Comparison of ENCODE assay signal across 11 mouse cellular contexts in the genomic region with DNA sequence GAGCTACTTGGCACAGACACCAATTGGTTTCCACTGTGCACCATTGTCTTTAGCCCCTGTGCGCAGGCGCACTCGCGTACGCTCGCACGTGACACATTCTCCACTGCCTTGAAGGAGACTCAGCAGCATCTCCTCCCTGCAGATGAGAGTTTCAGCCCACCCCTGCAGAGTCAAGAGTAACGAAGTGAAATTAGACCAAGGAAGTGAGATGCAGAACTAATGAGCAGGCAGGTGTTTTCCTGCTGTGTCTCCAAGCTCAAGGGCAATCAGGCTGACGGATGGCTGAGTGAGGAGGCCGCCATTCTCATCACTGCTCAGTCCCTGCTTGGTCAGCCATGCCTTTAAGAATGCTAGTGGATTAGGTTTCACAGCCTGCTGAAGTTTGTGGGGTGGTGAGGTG. TPM values are rescaled to one million over a fixed set of nuclear protein-coding genes. Genes with fewer than 3 reads are reported as not detected.
DNase-seq lines count a peak whose midpoint lies in the region; ATAC-seq lines count a peak whose summit lies in the region.
"Had no signal": no experiment of that assay in that cellular context is flagged by ENCODE, and none has a peak within 500 bp of the region (broad histone marks: within the 10 kb centered on the region; RNA-seq: fewer than 3 reads in every experiment).

No protein-coding gene starts in this region.

- H3K27me3 ChIP-seq in forebrain, embryonic 11.5 days (ENCODE audit: control insufficient read depth, insufficient read depth, low read length) = no peaks in the 10 kb centered on the region
- no peaks in the 10 kb centered on the region for H3K27me3 ChIP-seq in kidney, embryonic 16.5 days (ENCODE audit: insufficient read depth, low read length)
- H3K27me3 ChIP-seq: limb, embryonic 15.5 days; midbrain, embryonic 12.5 days had no signal

- H3K4me1 ChIP-seq in forebrain, embryonic 11.5 days (replicated peaks; ENCODE audit: control insufficient read depth, insufficient read depth, low read length) = no peaks in the 10 kb centered on the region
- H3K4me1 ChIP-seq in kidney, embryonic 16.5 days (ENCODE audit: insufficient read depth, low read length) = peaks cover 5% of the 10 kb centered on the region
- H3K4me1 ChIP-seq: limb, embryonic 15.5 days; midbrain, embryonic 12.5 days had no signal

- H3K27ac ChIP-seq in forebrain, embryonic 11.5 days (ENCODE audit: low read depth, low read length) = no peak overlapping the region
- H3K27ac ChIP-seq in kidney, embryonic 16.5 days (ENCODE audit: low read length) = peak overlapping the region; percentile 76
- H3K27ac ChIP-seq: limb, embryonic 15.5 days; midbrain, embryonic 12.5 days had no signal

- peak; percentile 13 for DNase-seq in cerebellum, adult 9-11 months
- no peak for DNase-seq in cerebellum, adult 8-10 months
- DNase-seq in A20 (ENCODE audit: low read depth, low spot score) = peak; percentile 91
- no peak for DNase-seq in forebrain, embryonic 11.5 days (ENCODE audit: low spot score)
- no peak for DNase-seq in thymus, postnatal 14 days
- DNase-seq in lung, postnatal 25 days (ENCODE audit: low spot score) = no peak
- DNase-seq in gastrocnemius, postnatal 14 days = no peak

- H3K4me3 ChIP-seq in forebrain, embryonic 11.5 days (ENCODE audit: low read depth, low read length) = no peak overlapping the region
- peak overlapping the region; percentile 15 for H3K4me3 ChIP-seq in kidney, embryonic 16.5 days (ENCODE audit: low read length)
- H3K4me3 ChIP-seq: limb, embryonic 15.5 days; midbrain, embryonic 12.5 days had no signal

- H3K36me3 ChIP-seq in forebrain, embryonic 11.5 days (ENCODE audit: control insufficient read depth, insufficient read depth, low read length) = no peaks in the 10 kb centered on the region
- no peaks in the 10 kb centered on the region for H3K36me3 ChIP-seq in kidney, embryonic 16.5 days (ENCODE audit: insufficient read depth, low read length)
- H3K36me3 ChIP-seq: limb, embryonic 15.5 days; midbrain, embryonic 12.5 days had no signal

- no peaks in the 10 kb centered on the region for H3K9me3 ChIP-seq in forebrain, embryonic 11.5 days (ENCODE audit: control insufficient read depth, low read length)
- H3K9me3 ChIP-seq in kidney, embryonic 16.5 days (ENCODE audit: low read length) = no peaks in the 10 kb centered on the region
- H3K9me3 ChIP-seq: limb, embryonic 15.5 days; midbrain, embryonic 12.5 days had no signal

- H3K9ac ChIP-seq in forebrain, embryonic 11.5 days (ENCODE audit: low read length) = no peak overlapping the region
- no peak overlapping the region for H3K9ac ChIP-seq in kidney, embryonic 16.5 days (replicated peaks; ENCODE audit: low read length)
- H3K9ac ChIP-seq: limb, embryonic 15.5 days; midbrain, embryonic 12.5 days had no signal

- no peak overlapping the region for H3K4me2 ChIP-seq in forebrain, embryonic 11.5 days (ENCODE audit: low read depth, low read length, severe bottlenecking)
- H3K4me2 ChIP-seq in kidney, embryonic 16.5 days (replicated peaks; ENCODE audit: low read depth, low read length) = peak overlapping the region; percentile 38
- H3K4me2 ChIP-seq: limb, embryonic 15.5 days; midbrain, embryonic 12.5 days had no signal

- 60% methylated on average over 10 of the region's 10 CpGs for WGBS in forebrain, embryonic 11.5 days
- 32% methylated on average over 10 of the region's 10 CpGs for WGBS in kidney, embryonic 16.5 days

- intact Hi-C loops in gastrocnemius, postnatal 14 days (cut with DNase I; ENCODE audit: low total_unique reads) = no loop called here

- ATAC-seq in forebrain, embryonic 11.5 days (replicated peaks; ENCODE audit: low FRiP score) = 0 out of 2 replicates have a peak, but pooled peaks have one; percentile 18
- ATAC-seq in kidney, embryonic 16.5 days (ENCODE audit: low FRiP score, low TSS enrichment) = peak; percentile 95

RNA-seq across cellular contexts. Expression of gene Bbs5, which starts 6.9 kb away (rescaled TPM):
- 11.0 and 18.8 TPM in 2 replicates for polyA plus RNA-seq in forebrain, embryonic 11.5 days (2014; fragmentation: Nextera tagmentation; extraction: Ambion mirVana)
- polyA plus RNA-seq in kidney, embryonic 16.5 days (2015; fragmentation: Nextera tagmentation; extraction: Ambion mirVana) = 16.1 and 19.9 TPM in 2 replicates
- total RNA-seq in gastrocnemius, postnatal 14 days (2021) = 1 to 10 TPM; 2.8 to 4.2 TPM
- polyA plus RNA-seq: small intestine, adult 2 months had no signal

RNA-seq across cellular contexts. Expression of gene Klhl41, which starts 29.8 kb away (rescaled TPM):
- 0.13 and 0.15 TPM in 2 replicates for polyA plus RNA-seq in forebrain, embryonic 11.5 days (2014; fragmentation: Nextera tagmentation; extraction: Ambion mirVana)
- polyA plus RNA-seq in kidney, embryonic 16.5 days (2015; fragmentation: Nextera tagmentation; extraction: Ambion mirVana) = 0.86 and 1.1 TPM in 2 replicates
- total RNA-seq in gastrocnemius, postnatal 14 days (2021) = 100 to 1,000 TPM; 474 to 551 TPM
- polyA plus RNA-seq: small intestine, adult 2 months had no signal

RNA-seq across cellular contexts. Expression of gene Lrp2, which starts 54.2 kb away (rescaled TPM):
- 3.0 and 3.1 TPM in 2 replicates for polyA plus RNA-seq in forebrain, embryonic 11.5 days (2014; fragmentation: Nextera tagmentation; extraction: Ambion mirVana)
- polyA plus RNA-seq in kidney, embryonic 16.5 days (2015; fragmentation: Nextera tagmentation; extraction: Ambion mirVana) = 21.4 and 23.0 TPM in 2 replicates
- not detected for total RNA-seq in gastrocnemius, postnatal 14 days (2021)
- polyA plus RNA-seq: limb, embryonic 15.5 days; small intestine, adult 2 months had no signal

Comparison
In these comparisons a context has a peak if more than half of its experiments do, and no peak if none do; other contexts are left out.
1. DNase-seq: peak in cerebellum, adult 9-11 months (single experiment) and A20 (single experiment); none in cerebellum, adult 8-10 months (single experiment), forebrain, embryonic 11.5 days (single experiment), thymus, postnatal 14 days (single experiment), lung, postnatal 25 days (single experiment) and gastrocnemius, postnatal 14 days (single experiment).